Mouse (Mus musculus): Measurements from ENCODE around the gene Dlg5.

GRCm38 (mm10) chr14:24269571-24269970 is 23.9 kb upstream of the Dlg5 start:
- no peak for TF ChIP-seq GATA1 (IDR thresholded peaks at IDR 0.05; ENCODE audit: borderline replicate concordance, low read length)
- TF ChIP-seq FLI1 (IDR thresholded peaks at IDR 0.05; ENCODE audit: low read length), result no peak
